Mouse (Mus musculus): ENCODE data around the gene Slco2a1. TPM values are rescaled to one million over a fixed set of nuclear protein-coding genes. Genes with fewer than 3 reads are reported as not detected.

The Slco2a1 gene
- polyA plus RNA-seq, 1 experiment: 0.12 TPM

DNA sequence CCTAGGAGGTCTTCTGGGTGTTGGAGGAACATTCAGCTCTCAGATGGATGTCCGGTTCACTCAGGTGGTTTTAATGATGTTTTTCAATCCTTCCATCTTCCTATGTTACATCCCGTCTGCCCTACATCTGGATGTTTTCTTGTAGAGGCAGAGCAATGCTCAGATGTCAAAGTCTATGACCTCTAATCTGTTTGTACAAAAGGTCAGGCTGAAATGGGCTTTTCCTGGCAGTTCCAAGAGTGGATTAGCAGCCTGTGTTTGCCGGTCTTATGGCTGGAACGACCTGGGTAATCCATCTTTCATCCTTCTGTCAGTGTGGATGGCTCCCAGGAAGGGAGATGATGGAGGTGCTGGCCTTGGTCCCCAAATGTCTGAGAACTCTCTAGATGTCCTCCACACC lies 2.6 kb upstream of the Slco2a1 start:
- H3K36me3 ChIP-seq (ENCODE audit: control insufficient read depth, insufficient read depth): no peaks in the 10 kb centered on the region

DNA sequence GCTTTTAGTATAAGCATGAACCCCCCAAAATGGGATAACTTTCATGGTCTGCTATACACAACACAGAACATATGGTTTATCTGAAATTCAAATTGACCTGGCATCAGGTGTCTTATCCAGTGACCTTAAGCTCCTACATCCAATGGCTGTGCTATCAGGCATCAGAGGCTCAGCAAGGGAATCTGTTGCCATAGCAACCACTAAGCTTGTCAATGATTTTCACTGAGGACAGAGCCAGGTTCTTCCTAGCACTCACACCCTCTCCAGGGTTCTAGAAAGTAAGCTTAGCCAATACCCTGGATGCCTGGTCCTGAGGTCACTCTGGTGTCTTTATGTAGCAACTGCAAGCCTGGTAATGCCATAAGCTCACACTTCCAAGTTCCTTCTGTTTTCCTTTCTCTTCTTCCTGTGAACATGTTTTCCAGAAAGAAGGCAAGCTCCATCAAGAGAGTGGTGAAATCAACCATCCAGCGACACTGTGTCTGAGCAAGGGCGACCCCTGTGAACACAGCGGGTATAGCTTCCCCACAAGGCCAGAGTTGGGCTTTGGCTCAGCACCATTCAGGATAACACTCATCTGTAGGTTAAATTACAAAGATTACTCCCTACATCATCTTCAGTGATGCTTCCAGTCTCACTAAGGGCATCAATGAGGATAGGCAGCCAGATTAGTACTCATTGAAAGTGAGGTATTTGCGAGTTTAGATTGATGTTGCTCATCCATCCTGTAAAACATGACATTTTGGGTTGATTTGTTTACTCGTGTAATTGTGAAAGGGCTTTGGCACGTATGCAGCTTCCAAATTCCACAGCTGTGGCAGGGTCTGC lies 2.0 kb downstream of the Slco2a1 start:
- Histone ChIP-seq H3K36me3 (ENCODE audit: control insufficient read depth, insufficient read depth) (no peaks in the 10 kb centered on the region), H3K79me2 (ENCODE audit: control insufficient read depth, insufficient read depth) (no peaks in the 10 kb centered on the region), H3K4me2 (ENCODE audit: low read depth) (no peak overlapping the region), H3K27me3 (ENCODE audit: control insufficient read depth, insufficient read depth, insufficient read length) (no peaks in the 10 kb centered on the region), H3K4me3 (no peak overlapping the region), H3ac (ENCODE audit: control insufficient read depth, insufficient read length) (no peak overlapping the region)
- TF ChIP-seq REST (IDR thresholded peaks at IDR 0.05; ENCODE audit: insufficient read depth, insufficient read length) (no peak), POLR2AphosphoS2 (IDR thresholded peaks at IDR 0.05; ENCODE audit: insufficient read length, low read depth) (no peak), POLR2A (IDR thresholded peaks at IDR 0.05; ENCODE audit: insufficient read length, low read depth) (no peak), SRF (IDR thresholded peaks at IDR 0.05; ENCODE audit: control insufficient read depth, insufficient read length, low read depth) (no peak)

More for the DNA sequence above, 2.6 kb upstream of the Slco2a1 start:
- Histone ChIP-seq H3K4me2 (ENCODE audit: low read depth) (no peak overlapping the region), H3K4me3 (no peak overlapping the region), H3K27me3 (ENCODE audit: control insufficient read depth, insufficient read depth, insufficient read length) (no peaks in the 10 kb centered on the region), H3ac (ENCODE audit: control insufficient read depth, insufficient read length) (no peak overlapping the region), H3K79me2 (ENCODE audit: control insufficient read depth, insufficient read depth) (no peaks in the 10 kb centered on the region)
- TF ChIP-seq MYOG (IDR thresholded peaks at IDR 0.05; ENCODE audit: control insufficient read depth in 1 of 3, insufficient read depth in 1 of 3, insufficient read length in 2 of 3, low read depth in 2 of 3): no peak
- no peak for TF ChIP-seq TCF12 (IDR thresholded peaks at IDR 0.05; ENCODE audit: insufficient read depth, poor library complexity, severe bottlenecking)
- no peak for TF ChIP-seq TCF3 (IDR thresholded peaks at IDR 0.05; ENCODE audit: insufficient read length, low read depth)
- TF ChIP-seq POLR2AphosphoS2 (IDR thresholded peaks at IDR 0.05; ENCODE audit: insufficient read length, low read depth): no peak
- no peak for TF ChIP-seq MYOD1 (IDR thresholded peaks at IDR 0.05; ENCODE audit: control insufficient read depth in 1 of 3, insufficient read length in 2 of 3, low read depth in 2 of 3)
- TF ChIP-seq E2F4 (IDR thresholded peaks at IDR 0.05; ENCODE audit: insufficient read depth): no peak
- no peak for TF ChIP-seq MAX (IDR thresholded peaks at IDR 0.05; ENCODE audit: low read depth)
- no peak for TF ChIP-seq SRF (IDR thresholded peaks at IDR 0.05; ENCODE audit: control insufficient read depth, insufficient read length, low read depth)
- no peak for TF ChIP-seq POLR2A (IDR thresholded peaks at IDR 0.05; ENCODE audit: insufficient read length, low read depth)
- no peak for TF ChIP-seq CEBPB (IDR thresholded peaks at IDR 0.05; ENCODE audit: insufficient read depth, poor library complexity, severe bottlenecking)
- TF ChIP-seq USF1 (IDR thresholded peaks at IDR 0.05; ENCODE audit: low read depth): no peak
- TF ChIP-seq REST (IDR thresholded peaks at IDR 0.05; ENCODE audit: insufficient read depth, insufficient read length): no peak

DNA sequence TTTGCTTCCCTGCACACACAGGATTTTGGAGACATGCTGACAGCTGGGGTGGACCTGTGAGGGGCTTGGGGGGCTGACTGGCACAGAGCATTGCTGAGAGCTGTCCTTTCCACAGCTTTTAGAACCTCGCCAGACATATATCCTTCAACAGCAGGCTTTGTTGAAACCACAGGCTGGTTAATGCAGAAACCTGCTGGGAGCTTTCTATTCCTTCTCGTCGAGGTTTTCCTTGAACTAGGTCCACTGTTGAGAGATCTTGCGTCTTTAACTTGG lies 2.6 kb downstream of the Slco2a1 start:
- no peak overlapping the region for H3K4me2 ChIP-seq (ENCODE audit: low read depth)
- H3K4me3 ChIP-seq: no peak overlapping the region
- H3K27me3 ChIP-seq (ENCODE audit: control insufficient read depth, insufficient read depth, insufficient read length): no peaks in the 10 kb centered on the region
- no peak overlapping the region for H3ac ChIP-seq (ENCODE audit: control insufficient read depth, insufficient read length)
- H3K79me2 ChIP-seq (ENCODE audit: control insufficient read depth, insufficient read depth): no peaks in the 10 kb centered on the region
- H3K36me3 ChIP-seq (ENCODE audit: control insufficient read depth, insufficient read depth): no peaks in the 10 kb centered on the region
- TF ChIP-seq REST (IDR thresholded peaks at IDR 0.05; ENCODE audit: insufficient read depth, insufficient read length): no peak
- TF ChIP-seq TCF12 (IDR thresholded peaks at IDR 0.05; ENCODE audit: insufficient read depth, poor library complexity, severe bottlenecking): no peak
- no peak for TF ChIP-seq USF1 (IDR thresholded peaks at IDR 0.05; ENCODE audit: low read depth)
- TF ChIP-seq SRF (IDR thresholded peaks at IDR 0.05; ENCODE audit: control insufficient read depth, insufficient read length, low read depth): no peak
- TF ChIP-seq TCF3 (IDR thresholded peaks at IDR 0.05; ENCODE audit: insufficient read length, low read depth): no peak
- TF ChIP-seq CEBPB (IDR thresholded peaks at IDR 0.05; ENCODE audit: insufficient read depth, poor library complexity, severe bottlenecking): no peak

DNA sequence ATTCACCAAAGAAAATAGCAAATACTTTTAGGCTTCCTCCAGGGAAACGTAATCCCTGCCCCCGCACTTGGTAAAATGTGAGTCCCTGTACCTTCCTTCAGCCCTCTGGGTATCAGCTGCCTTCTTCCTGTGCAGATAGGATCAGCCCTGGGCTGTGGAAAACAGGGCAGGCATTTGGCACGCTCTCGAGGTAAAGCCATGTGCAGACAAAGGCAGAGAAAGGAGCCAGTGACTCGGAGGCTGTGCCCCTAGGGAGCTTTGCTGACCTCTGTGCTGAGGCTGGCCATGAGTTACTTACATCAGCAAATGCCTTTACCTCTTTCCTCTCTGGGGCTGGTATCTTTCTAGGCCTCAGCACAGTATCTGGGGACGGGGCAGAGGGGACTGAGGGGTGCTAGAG lies 4.4 kb downstream of the Slco2a1 start:
- no peaks in the 10 kb centered on the region for H3K36me3 ChIP-seq (ENCODE audit: control insufficient read depth, insufficient read depth)
- H3K4me2 ChIP-seq (ENCODE audit: low read depth): no peak overlapping the region
- H3K79me2 ChIP-seq (ENCODE audit: control insufficient read depth, insufficient read depth): no peaks in the 10 kb centered on the region
- H3K27me3 ChIP-seq (ENCODE audit: control insufficient read depth, insufficient read depth, insufficient read length): no peaks in the 10 kb centered on the region
- TF ChIP-seq CEBPB (IDR thresholded peaks at IDR 0.05; ENCODE audit: insufficient read depth, poor library complexity, severe bottlenecking): no peak
- no peak for TF ChIP-seq TCF12 (IDR thresholded peaks at IDR 0.05; ENCODE audit: insufficient read depth, poor library complexity, severe bottlenecking)
- TF ChIP-seq E2F4 (IDR thresholded peaks at IDR 0.05; ENCODE audit: insufficient read depth): no peak
- no peak for TF ChIP-seq MYOG (IDR thresholded peaks at IDR 0.05; ENCODE audit: control insufficient read depth in 1 of 3, insufficient read depth in 1 of 3, insufficient read length in 2 of 3, low read depth in 2 of 3)
- TF ChIP-seq SRF (IDR thresholded peaks at IDR 0.05; ENCODE audit: control insufficient read depth, insufficient read length, low read depth): no peak
- TF ChIP-seq USF1 (IDR thresholded peaks at IDR 0.05; ENCODE audit: low read depth): no peak
- TF ChIP-seq POLR2A (IDR thresholded peaks at IDR 0.05; ENCODE audit: insufficient read length, low read depth): no peak
- TF ChIP-seq MAX (IDR thresholded peaks at IDR 0.05; ENCODE audit: low read depth): no peak
- no peak for TF ChIP-seq POLR2AphosphoS2 (IDR thresholded peaks at IDR 0.05; ENCODE audit: insufficient read length, low read depth)
- TF ChIP-seq MYOD1 (IDR thresholded peaks at IDR 0.05; ENCODE audit: control insufficient read depth in 1 of 3, insufficient read length in 2 of 3, low read depth in 2 of 3): no peak
- TF ChIP-seq TCF3 (IDR thresholded peaks at IDR 0.05; ENCODE audit: insufficient read length, low read depth): no peak
- TF ChIP-seq REST (IDR thresholded peaks at IDR 0.05; ENCODE audit: insufficient read depth, insufficient read length): no peak
- no peak overlapping the region for H3K4me3 ChIP-seq
- H3ac ChIP-seq (ENCODE audit: control insufficient read depth, insufficient read length): no peak overlapping the region

DNA sequence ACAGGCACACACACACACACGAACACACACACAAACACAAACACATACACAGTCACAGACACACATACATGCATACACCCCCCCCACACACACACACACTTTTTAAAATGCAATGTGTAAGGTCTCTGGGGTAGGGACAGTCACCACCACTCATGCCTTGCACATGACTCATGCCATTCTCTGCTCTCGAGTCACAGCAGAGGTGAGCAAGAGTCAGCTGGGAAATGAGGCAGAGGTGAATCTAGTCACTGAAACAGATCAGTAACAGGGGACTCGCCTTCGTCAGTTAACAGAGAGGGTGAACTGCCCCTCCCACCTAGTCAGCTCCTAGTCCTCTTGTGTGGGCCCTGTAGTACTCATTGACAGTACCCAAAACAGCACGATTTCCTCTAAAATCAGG lies 5.3 kb downstream of the Slco2a1 start:
- Histone ChIP-seq H3K4me2 (ENCODE audit: low read depth) (no peak overlapping the region), H3K79me2 (ENCODE audit: control insufficient read depth, insufficient read depth) (no peaks in the 10 kb centered on the region), H3K27me3 (ENCODE audit: control insufficient read depth, insufficient read depth, insufficient read length) (no peaks in the 10 kb centered on the region), H3ac (ENCODE audit: control insufficient read depth, insufficient read length) (no peak overlapping the region), H3K4me3 (no peak overlapping the region), H3K36me3 (ENCODE audit: control insufficient read depth, insufficient read depth) (no peaks in the 10 kb centered on the region)
- TF ChIP-seq E2F4 (IDR thresholded peaks at IDR 0.05; ENCODE audit: insufficient read depth) (no peak), MYOD1 (IDR thresholded peaks at IDR 0.05; ENCODE audit: control insufficient read depth in 1 of 3, insufficient read length in 2 of 3, low read depth in 2 of 3) (peak in 1 of 3 experiments; percentile 1), CEBPB (IDR thresholded peaks at IDR 0.05; ENCODE audit: insufficient read depth, poor library complexity, severe bottlenecking) (no peak)
